Mouse (Mus musculus) CD4-positive, CD25-positive, alpha-beta regulatory T cell (primary cell): Measurements from ENCODE around the gene Gcfc2. TPM values are rescaled to one million over a fixed set of nuclear protein-coding genes. Genes with fewer than 3 reads are reported as not detected.

ENCODE experiments used
- polyA plus RNA-seq: library from polyadenylated mRNA; unstranded; fragments of 100-300 nt; shearing (Covaris generic); gene quantifications from one replicate; pipeline ENCODE4 v1.2.1, GENCODE M21; 2017

Gene Gcfc2
- 20.7 TPM for polyA plus RNA-seq

GRCm38 (mm10) chr6:81923523-81924142 is at the start of gene Gcfc2:
TSS of gene Gcfc2 (plus strand) at chr6:81923669.

GRCm38 (mm10) chr6:81965296-81966067 is 42.0 kb downstream of the Gcfc2 start, which contains the start of gene Mrpl19:
TSS of gene Mrpl19 (minus strand) at chr6:81965958.

Other genes with a start within 250 kb of the Gcfc2 start
- 62.8 TPM for gene Mrpl19, start 42.3 kb downstream of the Gcfc2 start, polyA plus RNA-seq
- gene Eva1a, start 117.4 kb downstream of the Gcfc2 start, polyA plus RNA-seq, result not detected